Mouse (Mus musculus) MEL (cell line): ENCODE measurements at regions not wholly inside any gene's neighbourhood (a gene's known extent, or its start where the extent isn't known, plus 50 kb on each side); places are given as distances from the start of the nearest gene placed in this dataset.

Experiments used
- EP300 ChIP-seq, 2 experiments: IDR thresholded peaks; 2 replicates each; pipeline ENCODE4 v1.6.1; 2011; ENCODE audit warnings: improper control_type of control experiment in 2 of 2, low read length in 2 of 2, low read depth in 1 of 2, mild to moderate bottlenecking in 1 of 2
- JUND ChIP-seq: IDR thresholded peaks from 2 replicates; pipeline ENCODE4 v1.6.1; 2011; ENCODE audit warnings: low read depth, mild to moderate bottlenecking, improper control_type of control experiment, low read length
- MAX ChIP-seq: IDR thresholded peaks from 2 replicates; pipeline ENCODE4 v1.6.1; 2011; ENCODE audit warnings: low read length, improper control_type of control experiment
- POLR2A ChIP-seq, 2 experiments: IDR thresholded peaks; 2 replicates each; pipeline ENCODE4 v1.6.1; 2011 to 2012; ENCODE audit warnings: low read length in 2 of 2, mild to moderate bottlenecking in 2 of 2, control low read depth in 1 of 2, improper control_type of control experiment in 1 of 2, low read depth in 1 of 2, moderate library complexity in 1 of 2; ENCODE audit not compliant: control insufficient read depth in 1 of 2, insufficient read depth in 1 of 2, poor library complexity in 1 of 2
- USF1 ChIP-seq: IDR thresholded peaks from 2 replicates; pipeline ENCODE4 v1.6.1; 2014; ENCODE audit warnings: low read depth, mild to moderate bottlenecking, inconsistent platforms, low read length, improper control_type of control experiment, moderate library complexity
- ZMIZ1 ChIP-seq: IDR thresholded peaks from 2 replicates; pipeline ENCODE4 v1.6.1; 2012; ENCODE audit warnings: low read depth, mild to moderate bottlenecking, inconsistent platforms, low read length, improper control_type of control experiment, moderate library complexity

- TF ChIP-seq USF1, result no peak
- no peak for TF ChIP-seq ZMIZ1
- TF ChIP-seq POLR2A (IDR thresholded peaks at IDR 0.05; ENCODE audit: control insufficient read depth in 1 of 2, insufficient read depth in 1 of 2, low read depth in 1 of 2, low read length in 2 of 2, poor library complexity in 1 of 2), result no peak
- TF ChIP-seq EP300 (IDR thresholded peaks at IDR 0.05; ENCODE audit: low read depth in 1 of 2, low read length in 2 of 2), result no peak
- no peak for TF ChIP-seq JUND
- TF ChIP-seq MAX, result no peak
Measured at GRCm38 (mm10) chr6:148564146-148564545, 120.0 kb upstream of the Tmtc1 start.
